Mouse (Mus musculus) heart, postnatal 10 days (tissue): ENCODE data around the gene Whrn. TPM values are rescaled to one million over a fixed set of nuclear protein-coding genes. Genes with fewer than 3 reads are reported as not detected.

ENCODE experiments used
- DNase-seq, 2 experiments: peaks; one replicate each; pipeline ENCODE4 v3.0.0; 2021
- intact Hi-C: fragments of 180-260 bp; cut with DNase I; formaldehyde crosslinking; loops from one replicate; pipeline ENCODE4 v1.15.1; 2025
- total RNA-seq, 2 experiments: library from RNA; stranded (reverse); gene quantifications; 2 replicates each; pipeline ENCODE4 v1.2.3; 2021

Gene Whrn
- total RNA-seq = 10 to 100 TPM in 1 of 2 experiments, 1 to 10 TPM in 1; 10.0 to 11.0 TPM

DNA sequence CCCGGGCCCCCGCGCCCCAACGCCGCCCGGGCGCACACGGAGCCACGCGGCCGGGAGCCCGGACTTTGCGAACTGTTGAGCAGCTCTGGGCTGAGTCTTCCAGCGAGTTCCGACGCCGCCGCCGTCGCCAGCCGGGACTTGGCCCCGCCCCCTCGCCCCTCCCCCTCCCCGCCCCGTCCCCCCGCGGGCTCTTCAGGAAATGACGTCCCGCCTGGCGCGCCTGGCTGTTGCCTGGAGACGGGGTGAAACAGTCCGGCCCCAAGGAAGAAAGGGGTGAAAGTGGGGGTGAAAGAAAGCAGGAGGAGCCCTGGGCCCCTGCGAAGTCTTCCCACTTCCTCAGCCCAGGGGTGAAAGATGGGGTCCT is at the start of gene Whrn:
Gene Whrn, minus strand, starts transcription at position 77 of the 364 bp plus-strand sequence.
- intact Hi-C loops = loop anchor here (5.0 kb wide), 2 partner anchors 46 to 79 kb away; partner anchors contain the start of gene Atp6v1g1
- peak; percentile 79 to 82 for DNase-seq

DNA sequence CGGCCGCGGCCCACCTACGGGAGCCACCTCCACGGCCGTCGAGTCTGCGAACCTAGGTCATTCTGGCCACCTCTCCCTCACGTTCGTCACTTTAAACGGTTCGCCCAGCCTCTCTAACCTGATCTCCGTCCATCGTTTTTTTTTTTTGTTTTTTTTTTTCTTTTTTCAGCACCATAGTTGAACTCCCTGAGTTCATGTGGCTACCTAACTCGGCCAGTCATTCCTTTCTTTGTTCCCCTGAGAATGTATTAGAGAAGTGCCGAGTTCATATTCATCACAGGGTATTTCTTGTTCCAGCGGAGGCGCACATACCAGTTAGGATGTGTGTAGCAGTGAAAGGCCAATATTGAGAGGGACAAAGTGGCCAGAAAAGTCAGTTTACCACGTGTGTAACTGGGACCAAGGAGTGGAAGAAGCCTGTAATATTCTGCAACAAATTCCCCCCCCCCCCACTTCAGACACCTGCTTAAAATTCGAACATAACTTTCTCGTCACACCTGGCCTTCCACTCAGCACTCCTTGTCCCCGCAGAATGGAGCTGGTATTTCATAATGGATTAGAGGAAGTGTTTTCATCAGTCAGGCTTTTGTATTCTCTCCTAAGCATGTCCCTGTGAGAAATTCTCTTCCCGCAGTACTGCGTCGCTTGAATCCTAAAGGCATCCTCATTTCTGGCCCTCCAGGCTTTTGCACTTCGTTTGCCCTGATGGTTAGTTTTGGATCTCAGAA is 49.6 kb upstream of the Whrn start:
- intact Hi-C loops = no loop called here
- DNase-seq = no peak

DNA sequence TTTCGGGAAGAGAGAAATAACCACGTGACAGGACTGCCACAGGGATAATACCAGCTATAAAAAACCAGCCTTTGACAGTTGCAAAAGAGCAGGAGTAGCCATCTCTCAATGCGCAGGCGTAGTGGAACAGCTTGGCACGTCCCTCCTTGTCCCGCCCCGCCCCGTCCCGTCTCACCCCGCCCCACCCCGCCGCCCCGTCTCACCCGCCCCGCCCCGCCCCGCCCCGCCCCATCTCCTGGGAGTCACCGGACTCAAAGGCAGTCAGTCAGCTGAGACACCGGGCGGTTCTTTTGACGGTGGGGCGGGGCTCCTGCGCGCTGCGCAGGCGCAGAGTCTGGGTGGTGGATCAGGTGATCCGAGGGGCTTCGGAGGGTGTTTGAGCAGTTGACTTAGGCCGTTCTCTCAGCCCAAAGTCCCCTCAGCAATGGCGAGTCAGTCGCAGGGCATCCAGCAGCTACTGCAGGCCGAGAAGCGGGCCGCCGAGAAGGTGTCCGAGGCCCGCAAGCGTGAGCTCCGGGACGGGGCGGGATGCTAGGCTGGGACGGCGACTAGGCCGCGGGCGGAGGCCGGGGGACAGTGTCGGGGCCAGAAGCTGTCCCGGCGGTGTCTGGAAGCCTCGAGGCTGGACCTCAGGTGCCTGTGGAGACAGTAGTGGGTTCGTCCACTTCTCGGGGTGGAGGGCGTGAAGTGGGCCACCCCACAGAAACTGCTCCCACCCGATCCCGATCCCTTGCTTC is 48.9 kb upstream of the Whrn start, which contains the start of gene Atp6v1g1:
Gene Atp6v1g1, plus strand, starts transcription at position 279 of the 737 bp plus-strand sequence.
- peak; percentile 97 to 98 for DNase-seq

GRCm38 (mm10) chr4:63543746-63544493 is 48.1 kb upstream of the Whrn start:
- intact Hi-C loops = loop anchor here (5.0 kb wide), 2 partner anchors 47 to 127 kb away; partner anchors contain the start of gene Whrn
- no peak for DNase-seq

More for the DNA sequence above, 48.9 kb upstream of the Whrn start, which contains the start of gene Atp6v1g1:
- intact Hi-C loops = loop anchor here (5.0 kb wide), 2 partner anchors 47 to 127 kb away; partner anchors contain the start of gene Whrn

GRCm38 (mm10) chr4:63542209-63542608 is 46.4 kb upstream of the Whrn start:
- intact Hi-C loops = loop anchor here (5.0 kb wide), 2 partner anchors 45 to 125 kb away; partner anchors contain the start of gene Whrn
- DNase-seq = peak; percentile 82 to 85

- intact Hi-C loops = no loop called here
- DNase-seq = no peak
Observed at GRCm38 (mm10) chr4:63537602-63538001, 41.8 kb upstream of the Whrn start.

DNA sequence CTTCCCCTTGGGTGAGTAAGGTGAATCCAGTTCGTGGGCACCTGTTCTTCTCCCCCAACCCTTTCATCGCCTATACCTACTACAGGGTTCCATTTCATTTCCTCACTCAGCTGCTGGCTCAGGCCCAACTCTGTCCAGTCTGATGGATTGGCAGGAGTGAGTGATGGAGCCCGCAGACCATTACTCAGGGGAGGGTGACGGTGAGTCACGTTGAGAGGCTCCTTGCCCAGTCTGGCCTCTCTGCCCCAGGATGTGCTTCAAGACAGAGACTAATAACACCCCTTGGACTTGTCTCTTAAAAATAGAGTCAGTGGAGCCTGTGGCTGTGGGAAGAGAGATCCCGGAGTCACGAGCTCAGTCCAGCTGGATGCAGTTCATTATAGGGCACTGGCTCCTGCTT is 34.6 kb upstream of the Whrn start:
- DNase-seq = no peak

DNA sequence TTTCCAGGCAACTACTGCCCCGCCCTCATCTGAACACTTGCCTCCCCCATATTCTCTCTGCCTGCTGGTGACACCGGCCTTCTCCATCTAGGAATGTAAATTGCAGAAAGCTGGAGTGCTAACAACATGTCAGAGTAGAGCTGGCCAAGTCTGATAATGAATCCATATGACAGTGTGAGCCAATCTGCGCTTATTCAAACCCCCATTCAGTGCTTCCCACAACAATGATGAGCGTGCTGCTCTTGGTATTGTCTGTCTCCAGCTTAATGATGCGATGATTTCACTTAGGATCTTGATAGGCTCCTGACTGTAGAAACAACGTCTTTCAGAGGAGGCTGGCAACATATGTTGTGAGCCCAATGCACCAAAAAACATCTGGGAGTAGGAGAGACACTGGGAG is 33.2 kb upstream of the Whrn start:
- DNase-seq = no peak
- intact Hi-C loops = no loop called here

More for the DNA sequence above, 34.6 kb upstream of the Whrn start:
- intact Hi-C loops = no loop called here

DNA sequence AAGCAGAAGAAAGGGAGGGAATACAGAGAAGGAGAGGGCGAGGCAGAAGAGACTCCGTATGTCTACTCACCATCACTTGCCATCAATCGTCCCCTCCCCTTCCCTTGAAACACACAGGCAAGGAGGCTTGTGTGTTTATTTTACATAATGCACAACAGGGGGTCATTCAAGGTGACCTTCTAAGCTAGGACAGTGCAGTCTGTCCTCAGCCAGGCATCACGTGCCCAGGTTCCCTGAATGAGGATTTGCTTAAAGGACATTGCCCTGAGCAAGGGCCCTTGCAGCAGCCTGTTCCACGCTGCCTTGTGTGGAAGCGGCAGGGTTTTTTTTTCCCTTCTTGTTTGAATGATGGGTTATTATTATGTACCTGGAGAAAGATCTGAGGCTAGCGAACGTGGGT is 29.7 kb upstream of the Whrn start:
- intact Hi-C loops = no loop called here
- no peak for DNase-seq

DNA sequence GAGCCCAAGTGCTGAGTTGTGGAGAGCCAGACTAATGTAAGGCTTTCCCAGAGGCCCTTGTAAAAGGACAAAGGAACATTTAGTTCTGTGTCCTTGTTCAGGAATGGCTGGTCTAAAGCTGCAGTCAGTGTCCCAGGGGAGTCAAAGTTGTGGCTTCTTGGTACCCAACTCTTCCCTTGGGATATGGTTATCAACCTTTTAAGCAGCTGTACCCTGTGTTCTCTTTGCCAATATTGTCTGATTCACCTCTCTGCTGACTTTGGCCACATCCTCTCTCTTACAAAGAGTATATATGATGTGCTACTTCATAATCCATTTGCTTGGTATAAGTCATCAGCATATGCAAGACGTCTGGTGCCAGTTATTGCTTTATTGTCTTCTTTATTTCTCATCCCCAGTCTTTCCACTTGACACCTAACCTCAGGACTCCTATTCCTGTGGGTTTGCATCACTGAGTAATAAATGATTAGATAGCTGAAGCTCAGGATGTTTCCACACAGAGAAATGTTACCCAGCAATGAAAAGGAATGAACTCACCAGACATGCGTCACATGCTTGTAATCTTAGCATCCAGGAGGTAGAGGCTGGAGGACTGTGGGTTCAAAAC is 26.1 kb upstream of the Whrn start:
- DNase-seq = no peak
- intact Hi-C loops = no loop called here

GRCm38 (mm10) chr4:63515021-63515420 is 19.2 kb upstream of the Whrn start:
- intact Hi-C loops = no loop called here

DNA sequence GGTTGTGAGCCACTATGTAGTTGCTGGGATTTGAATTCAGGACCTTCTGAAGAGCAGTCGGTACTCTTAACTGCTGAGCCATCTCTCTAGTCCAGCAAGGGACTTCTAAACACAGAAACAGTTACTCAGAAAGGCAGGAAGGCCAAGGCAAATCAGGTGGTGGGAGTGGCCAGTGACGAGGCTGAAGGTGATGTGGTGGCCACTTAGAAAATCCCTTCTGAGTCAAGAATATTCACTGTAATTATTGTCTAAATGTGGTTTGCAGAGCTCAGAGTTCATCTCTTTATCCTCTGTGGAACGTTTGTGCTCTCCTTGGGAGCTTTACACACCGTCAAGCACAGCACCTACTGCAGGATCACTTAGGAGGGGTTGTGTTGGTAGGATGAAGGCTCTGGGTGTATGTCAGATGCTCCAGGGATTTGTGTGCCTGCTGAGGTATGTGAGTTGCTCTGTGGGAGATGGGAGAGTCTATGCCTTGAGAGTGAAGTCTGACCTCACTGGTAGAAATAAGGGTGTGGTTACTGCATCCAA is 18.7 kb upstream of the Whrn start:
- DNase-seq = no peak
- intact Hi-C loops = no loop called here

More at GRCm38 (mm10) chr4:63515021-63515420, 19.2 kb upstream of the Whrn start:
- DNase-seq = no peak

DNA sequence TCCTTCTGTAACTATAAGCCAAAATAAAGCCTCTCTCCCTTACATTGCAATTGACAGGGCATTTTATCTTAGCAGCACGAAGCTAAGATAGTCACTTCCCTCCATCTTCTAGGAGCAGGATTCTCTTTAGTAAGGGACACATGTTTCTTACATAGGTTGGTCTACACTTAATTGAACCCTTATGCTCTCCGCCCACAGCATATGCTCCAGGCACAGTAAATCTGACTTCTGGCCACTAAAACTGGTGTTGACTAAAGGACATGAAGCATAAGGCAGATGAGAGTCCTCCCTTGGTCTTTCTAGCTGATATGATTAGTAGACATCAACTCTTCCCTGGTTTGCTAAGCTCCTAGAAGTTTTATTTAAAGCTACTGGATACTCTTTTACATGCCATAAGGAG is 17.1 kb upstream of the Whrn start:
- intact Hi-C loops = no loop called here
- no peak for DNase-seq

DNA sequence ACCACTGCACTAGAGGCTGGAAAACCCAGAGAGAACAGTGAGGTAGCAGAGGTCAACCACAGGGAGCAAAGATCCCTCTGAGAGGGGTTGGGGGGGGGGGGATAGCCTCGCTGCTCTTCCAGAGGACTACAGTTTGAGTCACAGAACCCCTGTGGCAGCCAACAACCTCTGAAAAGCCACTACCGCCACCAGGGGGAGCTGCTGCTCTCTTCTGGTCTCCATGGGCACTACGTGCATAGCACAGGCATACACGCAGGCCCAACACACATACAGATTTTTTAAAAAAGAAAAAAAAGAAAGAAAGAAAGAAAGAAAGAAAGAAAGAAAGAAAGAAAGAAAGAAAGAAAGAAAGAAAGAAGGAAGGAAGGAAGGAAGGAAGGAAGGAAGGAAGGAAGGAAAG is 12.4 kb upstream of the Whrn start:
- peak; percentile 77 to 88 for DNase-seq
- intact Hi-C loops = loop anchor here (1.0 to 10.0 kb wide), 4 partner anchors 49 to 440 kb away; partner anchors contain the start of gene Tmem268

GRCm38 (mm10) chr4:63507478-63507877 is 11.7 kb upstream of the Whrn start:
- intact Hi-C loops = loop anchor here (5.0 to 10.0 kb wide), 2 partner anchors 50 to 177 kb away; partner anchors contain the start of gene Tmem268
- no peak for DNase-seq

DNA sequence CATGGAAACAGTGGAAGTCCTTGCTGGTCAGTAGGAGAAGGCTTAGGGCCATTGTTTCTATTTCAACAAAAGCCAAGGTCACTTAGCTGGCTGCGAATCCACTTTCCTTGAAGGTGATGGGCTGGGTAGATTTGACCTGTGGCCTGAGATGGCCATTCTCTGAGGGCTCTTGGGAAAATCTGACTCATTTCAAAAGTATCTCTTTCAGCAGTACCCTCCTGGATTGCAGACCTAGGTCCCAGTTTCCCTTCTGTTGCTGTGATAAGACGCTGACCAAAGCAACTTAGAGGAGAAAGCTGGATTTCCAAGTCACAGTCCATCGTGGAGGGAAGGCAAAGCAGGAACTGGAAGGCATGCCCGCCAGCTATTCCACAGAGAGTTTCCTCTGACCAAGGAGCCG is 8.2 kb upstream of the Whrn start:
- no peak for DNase-seq
- intact Hi-C loops = loop anchor here (10.0 kb wide), 1 partner anchor 181 kb away; no protein-coding TSS in a partner anchor

- DNase-seq = no peak
- intact Hi-C loops = loop anchor here (10.0 kb wide), 1 partner anchor 184 kb away; no protein-coding TSS in a partner anchor
Observed at GRCm38 (mm10) chr4:63501050-63501449, 5.3 kb upstream of the Whrn start.

DNA sequence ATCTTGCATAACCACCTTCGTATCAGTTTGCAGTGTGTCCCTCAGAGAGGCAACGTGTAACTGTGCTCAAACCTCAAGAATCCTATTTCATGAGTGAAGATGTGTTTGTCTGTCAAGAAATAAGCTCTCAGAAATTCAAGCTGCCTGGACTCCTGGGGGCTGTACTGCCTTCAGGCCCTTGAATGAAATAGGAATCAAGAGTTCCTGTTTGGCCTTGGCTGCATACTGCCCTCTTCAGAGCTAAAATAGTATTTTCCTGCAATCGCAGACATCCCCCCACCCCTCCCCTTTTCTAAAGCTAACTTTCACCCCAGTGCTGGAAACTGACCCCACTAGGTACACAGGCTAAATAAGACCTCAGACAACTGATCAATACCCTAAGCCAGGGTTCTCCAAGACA is 2.6 kb upstream of the Whrn start:
- no peak for DNase-seq
- intact Hi-C loops = loop anchor here (5.0 kb wide), 2 partner anchors 44 to 81 kb away; partner anchors contain the start of gene Atp6v1g1

GRCm38 (mm10) chr4:63496312-63496711 is 521 bp upstream of the Whrn start:
- intact Hi-C loops = loop anchor here (5.0 kb wide), 2 partner anchors 46 to 79 kb away; partner anchors contain the start of gene Atp6v1g1
- no peak for DNase-seq
